Mouse (Mus musculus): ENCODE measurements at regions not wholly inside any gene's neighbourhood (a gene's known extent, or its start where the extent isn't known, plus 50 kb on each side); places are given as distances from the start of the nearest gene placed in this dataset.
A peak's percentile ranks its signal among the peaks of the same experiment; 100 is the strongest.

DNA sequence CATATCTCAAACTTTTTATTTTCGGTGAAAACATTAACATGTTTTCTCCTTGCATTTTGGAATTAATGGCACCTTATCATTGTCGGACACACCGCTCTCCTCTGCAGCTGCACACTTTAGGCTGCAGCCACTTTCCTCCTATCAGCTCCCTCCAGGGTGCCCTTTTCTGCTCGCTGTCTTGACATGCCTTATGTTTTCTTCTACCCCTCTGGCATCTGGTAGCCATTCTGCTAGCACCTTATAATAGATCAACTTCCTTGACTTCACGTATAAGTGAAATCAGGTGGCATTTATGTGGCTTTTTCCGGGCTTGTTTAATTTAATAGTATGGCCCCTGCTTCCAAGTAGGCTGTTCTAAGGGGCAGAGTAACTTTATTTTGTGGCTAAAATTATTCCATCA is 747.8 kb downstream of the Slitrk6 start:
- DNase-seq, result no peak

GRCm38 (mm10) chr14:109985026-109985425 is 769.9 kb downstream of the Slitrk6 start:
- DNase-seq, result no peak

DNA sequence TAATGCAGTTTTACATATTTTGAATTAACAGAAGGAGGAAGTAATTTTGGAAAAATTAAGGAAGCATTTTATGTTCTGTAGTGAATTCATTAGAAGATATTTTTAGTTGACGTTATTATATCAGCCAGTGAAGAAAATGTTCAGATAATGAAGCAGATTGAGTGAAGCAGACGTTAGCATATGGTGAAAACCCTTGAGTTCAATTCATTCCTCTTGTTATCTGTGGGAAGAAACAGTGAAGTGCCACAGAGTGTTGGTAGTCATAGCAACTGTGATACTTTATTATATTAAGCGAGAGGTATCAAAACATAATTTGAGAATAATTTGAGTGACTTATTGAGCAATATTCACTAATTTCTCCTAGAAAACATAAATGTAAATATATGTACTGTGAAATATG is 796.9 kb downstream of the Slitrk6 start:
- DNase-seq, result no peak

- no peak for DNase-seq
These were observed 813.0 kb downstream of the Slitrk6 start for GRCm38 (mm10) chr14:109941944-109942343.

- no peak for DNase-seq
These were observed 813.8 kb downstream of the Slitrk6 start for GRCm38 (mm10) chr14:109941162-109941561.

GRCm38 (mm10) chr14:109937432-109937831 is 817.5 kb downstream of the Slitrk6 start:
- DNase-seq, result no peak

DNA sequence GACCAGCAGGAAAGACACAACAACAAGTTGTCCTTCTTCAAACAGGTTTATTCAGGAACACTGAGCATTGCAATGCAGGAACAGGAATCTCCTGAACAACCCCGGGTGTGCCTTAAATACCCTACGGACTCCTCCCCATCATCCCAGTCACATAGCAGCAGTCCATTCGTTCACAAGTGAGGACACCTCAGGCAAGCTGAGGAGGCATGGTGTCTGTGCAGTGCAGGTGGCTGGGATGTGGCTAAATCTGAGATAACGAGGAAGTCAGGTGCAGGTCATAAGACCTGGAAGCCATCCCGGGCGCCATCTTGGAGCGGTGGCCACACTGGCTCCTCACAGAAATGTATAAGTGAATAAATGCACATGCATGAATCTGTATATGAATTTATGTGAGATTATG is 826.0 kb downstream of the Slitrk6 start:
- no peak for DNase-seq

DNA sequence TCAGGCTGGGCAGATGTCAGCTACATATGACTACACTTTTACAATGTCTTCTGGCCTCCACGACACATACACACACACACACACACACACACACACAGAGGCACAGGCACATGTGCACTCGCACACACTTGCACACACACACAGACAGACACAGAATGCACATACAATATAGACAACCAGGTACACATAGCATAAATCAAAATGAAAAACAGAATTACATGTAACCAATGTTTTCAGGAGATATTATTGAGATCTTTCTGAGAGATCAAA is 863.1 kb downstream of the Slitrk6 start:
- no peak for DNase-seq

- no peak for DNase-seq
These were observed 863.6 kb downstream of the Slitrk6 start for GRCm38 (mm10) chr14:109891151-109891895.

DNA sequence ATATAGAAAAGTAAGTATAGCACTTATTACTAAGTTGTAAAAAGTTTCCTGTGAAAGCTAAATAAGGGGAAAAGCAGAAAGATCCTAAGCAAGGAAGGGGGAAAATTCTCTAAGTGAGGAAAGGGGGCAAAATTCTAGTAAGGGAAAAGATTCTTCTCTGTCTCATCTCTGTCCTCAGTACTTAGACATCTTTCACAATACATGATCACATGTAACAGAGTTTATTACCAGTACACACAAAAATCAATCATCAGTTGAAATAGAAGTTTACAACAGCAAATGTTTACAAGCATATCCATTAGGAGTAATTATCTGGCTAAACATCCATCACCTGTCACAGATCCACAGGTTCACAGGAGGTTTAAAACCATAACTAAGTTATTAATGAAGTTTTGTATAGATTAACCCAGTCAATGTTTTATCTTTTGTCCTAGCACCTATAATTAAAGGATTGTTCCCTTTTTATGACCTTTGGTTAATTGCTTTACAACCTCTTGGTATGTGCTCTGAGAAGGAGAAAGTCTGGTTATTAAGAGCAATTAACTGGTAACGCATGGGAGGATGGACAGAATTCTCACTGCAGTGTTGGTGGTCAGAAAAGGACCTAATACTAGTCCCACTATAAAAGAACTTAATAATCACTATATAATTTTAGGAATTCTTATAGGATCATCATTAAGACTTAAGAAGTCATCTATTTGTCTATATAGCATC is 877.8 kb downstream of the Slitrk6 start:
- no peak for DNase-seq

GRCm38 (mm10) chr14:109874230-109874629 is 880.7 kb downstream of the Slitrk6 start:
- peak; percentile 69 for DNase-seq

DNA sequence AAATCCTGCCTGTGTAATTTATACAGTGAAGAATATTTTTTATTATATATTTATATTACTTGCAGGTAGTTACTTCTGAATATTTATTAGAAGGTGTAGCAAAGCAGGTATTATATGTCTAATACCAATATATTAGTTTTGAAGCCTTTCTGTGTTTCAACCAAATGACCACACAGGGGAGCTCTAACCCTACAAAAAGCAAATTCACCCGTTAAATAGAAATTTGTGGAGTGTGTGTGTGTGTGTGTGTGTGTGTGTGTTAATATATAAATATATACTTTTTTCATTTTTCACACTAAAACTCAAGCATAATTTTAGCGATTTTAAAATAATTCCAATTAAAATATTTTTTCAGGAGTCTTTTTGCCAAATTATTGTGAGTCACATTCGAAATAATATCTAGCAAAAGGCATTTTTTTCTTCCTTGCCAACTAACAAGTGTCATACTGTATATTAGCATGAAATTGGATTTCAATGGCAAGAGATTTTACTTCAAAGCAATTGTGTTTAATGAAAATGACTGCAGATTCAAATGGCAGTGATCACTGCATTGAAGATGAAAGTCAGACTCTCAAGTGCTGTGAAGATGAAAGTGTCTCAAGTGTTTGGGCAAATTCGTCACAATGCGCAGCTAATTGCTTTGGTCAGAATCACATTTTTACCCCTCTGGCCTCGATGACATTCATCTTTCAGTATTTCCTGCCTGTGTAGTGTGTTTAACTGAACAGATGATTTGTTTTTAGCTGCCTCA is 914.4 kb downstream of the Slitrk6 start:
- DNase-seq, result no peak

DNA sequence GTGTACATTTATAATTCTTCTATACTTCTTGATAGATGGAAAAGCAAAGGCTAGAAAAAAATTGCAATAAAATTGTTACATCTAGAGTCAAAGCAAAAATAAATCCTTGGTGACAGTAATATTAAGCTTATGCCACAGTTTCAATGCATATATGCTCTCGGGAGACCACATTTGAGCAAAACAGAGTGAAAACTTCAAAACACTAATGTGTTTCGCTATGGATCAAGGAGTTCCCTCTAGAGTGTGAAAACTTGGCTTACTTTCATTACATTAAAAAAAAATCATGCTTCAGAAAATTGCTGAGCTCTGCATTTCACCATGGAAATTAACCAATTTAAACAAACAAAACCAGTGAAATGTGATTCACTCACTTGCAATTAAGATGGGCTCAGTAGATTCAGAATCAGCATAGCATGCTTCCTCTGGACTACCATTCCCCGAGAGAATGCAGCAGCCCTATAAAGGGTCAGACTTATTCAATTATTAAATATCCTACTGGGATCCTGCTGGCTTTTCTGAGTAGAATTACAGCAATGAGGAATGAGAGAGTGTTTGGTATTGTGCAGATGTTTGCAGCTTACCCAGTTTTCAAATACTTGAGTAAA is 888.7 kb upstream of the Slitrk1 start:
- no peak for DNase-seq

- DNase-seq, result no peak
These were observed 858.3 kb upstream of the Slitrk1 start for GRCm38 (mm10) chr14:109772246-109772645.

GRCm38 (mm10) chr14:109760892-109761291 is 846.9 kb upstream of the Slitrk1 start:
- no peak for DNase-seq
